Mouse (Mus musculus): ENCODE data around the gene Ifngr1.

Gene Ifngr1

GRCm38 (mm10) chr10:19591641-19592441 is at the start of gene Ifngr1:
TSS of gene Ifngr1 (plus strand) at chr10:19591949.
- peak; percentile 93 to 95 for DNase-seq (ENCODE audit: low spot score in 2 of 2)

- no peak for DNase-seq (ENCODE audit: low spot score in 2 of 2)
These were observed 44.9 kb upstream of the Ifngr1 start for GRCm38 (mm10) chr10:19546825-19547224.

DNA sequence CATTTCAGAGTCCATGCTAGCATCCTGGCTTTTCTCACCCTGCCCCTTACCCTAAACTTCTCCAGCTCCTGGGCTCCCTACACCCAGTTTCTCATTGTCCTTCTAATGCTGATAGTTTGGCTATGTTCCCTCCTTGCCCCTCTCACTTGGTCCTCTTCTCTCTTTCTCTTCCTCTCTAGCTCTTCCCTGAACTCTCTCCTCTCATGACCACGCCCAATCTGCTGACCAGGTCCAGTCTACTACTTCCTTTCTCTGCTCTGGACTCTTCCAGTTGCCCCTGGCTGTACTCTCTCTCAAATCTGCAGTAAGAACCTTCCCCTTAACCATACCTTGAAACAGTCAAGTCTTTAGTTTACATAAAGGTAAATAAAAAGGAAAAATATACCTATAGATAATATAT is 43.7 kb upstream of the Ifngr1 start:
- DNase-seq (ENCODE audit: low spot score in 2 of 2), result no peak

DNA sequence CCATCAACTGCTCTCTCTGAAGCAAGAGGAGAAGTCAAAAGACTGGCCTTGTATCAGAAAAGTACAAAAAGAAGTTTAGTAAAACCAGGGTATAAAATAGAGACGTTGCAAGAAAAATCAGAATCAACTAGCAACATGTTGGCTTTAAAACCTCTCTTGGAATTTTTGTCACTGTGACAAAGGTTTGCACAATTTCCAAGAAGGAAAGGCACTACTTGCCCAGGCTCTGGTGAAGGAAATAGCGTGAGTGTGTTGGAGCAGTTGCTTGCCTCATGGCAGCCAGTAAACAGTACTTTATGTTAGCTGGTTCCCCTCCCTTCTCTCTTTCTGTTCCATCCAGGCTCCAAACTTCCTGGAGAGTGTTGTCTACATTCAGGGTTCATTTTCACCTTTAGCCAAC is 43.3 kb upstream of the Ifngr1 start:
- no peak for DNase-seq (ENCODE audit: low spot score in 2 of 2)

GRCm38 (mm10) chr10:19551585-19551984 is 40.2 kb upstream of the Ifngr1 start:
- DNase-seq (ENCODE audit: low spot score in 2 of 2), result no peak

GRCm38 (mm10) chr10:19553857-19554256 is 37.9 kb upstream of the Ifngr1 start:
- DNase-seq (ENCODE audit: low spot score in 2 of 2), result no peak

DNA sequence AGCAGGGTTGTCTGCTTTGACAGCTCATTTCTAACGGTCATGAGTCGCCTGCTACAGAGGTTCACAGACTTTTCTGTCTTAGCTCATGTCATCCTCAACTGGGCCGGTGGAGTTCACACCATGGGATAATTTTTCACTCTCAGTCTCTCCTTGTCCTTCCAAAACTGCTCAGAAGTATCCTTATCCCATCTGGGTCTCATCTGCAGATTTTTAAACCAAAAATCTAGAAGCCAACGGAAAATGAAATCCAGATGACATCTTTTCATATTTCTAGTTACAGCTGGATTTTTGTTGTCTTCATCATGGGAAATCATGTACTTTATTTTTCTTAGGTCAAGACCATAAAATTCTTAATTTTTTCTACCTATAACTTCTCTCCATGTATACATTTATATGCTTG is 34.1 kb upstream of the Ifngr1 start:
- no peak for DNase-seq (ENCODE audit: low spot score in 2 of 2)

DNA sequence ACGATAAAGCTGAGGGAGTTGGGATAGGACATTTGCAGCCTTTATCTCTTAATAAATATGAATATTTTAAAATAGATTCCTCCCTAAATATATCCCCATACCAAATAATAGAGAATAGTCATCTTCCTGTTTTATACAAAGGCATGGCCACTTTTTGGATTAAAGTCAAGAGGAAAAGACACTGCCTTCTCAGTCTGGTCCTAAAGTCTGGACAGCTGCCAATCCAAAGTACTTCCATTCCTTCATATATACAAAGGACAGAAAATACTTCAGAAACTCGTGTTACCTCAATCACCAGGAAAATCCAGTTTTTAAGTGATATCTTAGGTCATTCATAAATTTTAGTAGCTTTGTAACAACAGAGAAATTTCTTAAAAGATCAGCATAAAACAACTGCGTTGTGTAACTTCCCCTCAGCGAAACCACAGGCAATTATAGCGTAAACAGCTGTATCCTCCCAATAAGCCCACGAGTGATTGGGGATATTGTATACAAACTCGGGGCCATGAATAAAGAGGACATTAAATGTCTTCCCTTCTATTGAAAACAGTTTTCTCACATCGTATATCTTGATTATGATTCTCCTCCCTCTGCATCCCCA is 32.1 kb upstream of the Ifngr1 start:
- DNase-seq (ENCODE audit: low spot score in 2 of 2), result no peak

- no peak for DNase-seq (ENCODE audit: low spot score in 2 of 2)
These were observed 29.2 kb upstream of the Ifngr1 start for GRCm38 (mm10) chr10:19562598-19562997.

GRCm38 (mm10) chr10:19563443-19563861 is 28.3 kb upstream of the Ifngr1 start:
- no peak for DNase-seq (ENCODE audit: low spot score in 2 of 2)

DNA sequence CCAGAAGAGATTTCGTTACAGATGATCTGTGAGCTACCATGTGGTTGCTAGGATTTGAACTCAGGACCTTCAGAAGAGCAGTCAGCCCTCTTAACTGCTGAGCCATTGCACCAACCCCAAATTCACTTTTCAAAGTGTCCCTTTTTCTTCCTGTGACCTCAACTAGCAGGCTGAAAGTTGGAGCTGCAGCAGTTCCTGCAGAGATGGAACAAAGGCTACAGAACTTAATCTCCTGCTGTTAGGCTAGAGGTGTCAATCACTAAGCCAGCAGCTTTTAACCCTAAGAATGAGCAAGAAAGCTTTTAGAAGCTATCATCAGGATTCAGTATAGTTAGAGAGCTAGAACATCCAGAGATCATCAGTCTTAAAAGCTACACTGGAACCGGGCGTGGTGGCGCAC is 24.3 kb upstream of the Ifngr1 start:
- no peak for DNase-seq (ENCODE audit: low spot score in 2 of 2)

DNA sequence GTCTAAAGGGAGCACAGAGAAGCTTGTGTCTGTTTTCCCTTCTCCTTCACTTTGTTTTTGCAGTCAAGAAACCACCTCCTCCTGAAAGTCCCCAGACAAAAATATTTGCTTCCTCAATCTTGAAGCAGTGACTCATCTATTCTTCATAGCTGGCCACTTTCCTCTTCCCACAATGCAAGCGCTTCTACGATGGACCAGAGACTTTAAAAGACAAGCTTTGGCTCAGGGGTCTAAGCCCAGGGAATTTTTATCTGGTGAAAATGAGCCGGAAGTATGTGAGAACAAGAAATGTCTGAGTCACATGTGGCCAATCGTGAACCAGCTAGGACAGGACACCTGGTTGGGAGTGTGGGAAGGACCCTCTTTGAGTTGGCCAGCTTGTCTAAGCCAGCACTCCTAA is 21.5 kb upstream of the Ifngr1 start:
- no peak for DNase-seq (ENCODE audit: low spot score in 2 of 2)

DNA sequence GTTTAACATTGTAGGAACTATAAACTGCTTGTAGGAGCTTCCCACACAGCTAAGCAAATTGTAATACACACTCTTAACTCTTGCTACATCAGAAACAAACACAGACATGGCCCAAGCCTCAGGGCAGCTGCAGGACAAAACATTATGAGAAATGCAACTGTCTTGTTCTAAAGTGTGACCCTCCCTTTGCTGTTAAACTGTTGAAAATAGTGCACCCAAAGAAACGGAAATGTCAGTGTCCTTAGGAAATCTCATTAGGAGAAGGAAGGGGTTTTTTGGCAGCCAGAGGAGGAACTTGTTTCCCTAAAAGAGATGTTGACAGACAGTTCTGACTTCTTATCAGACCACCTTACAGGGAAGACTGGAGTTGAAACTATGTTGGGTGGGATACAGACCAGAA is 21.0 kb upstream of the Ifngr1 start:
- no peak for DNase-seq (ENCODE audit: low spot score in 2 of 2)

DNA sequence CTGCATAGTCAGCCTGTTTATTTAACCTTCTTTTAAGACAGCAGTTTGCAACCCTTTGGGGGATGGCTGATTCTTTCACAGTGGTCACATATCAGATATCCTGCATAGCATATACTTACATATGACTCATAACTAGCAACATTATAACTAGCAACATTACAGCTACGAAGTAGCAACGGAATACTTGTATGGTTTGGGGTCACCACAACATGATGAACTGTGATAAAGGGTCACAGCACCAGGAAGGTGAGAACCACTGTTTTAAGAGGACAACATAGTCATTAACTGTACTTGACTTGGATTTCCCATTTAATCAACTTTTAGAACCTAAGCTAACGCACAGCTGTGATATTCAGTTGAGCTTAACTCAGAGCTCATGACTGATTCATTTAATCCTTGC is 14.2 kb upstream of the Ifngr1 start:
- DNase-seq (ENCODE audit: low spot score in 2 of 2), result no peak

DNA sequence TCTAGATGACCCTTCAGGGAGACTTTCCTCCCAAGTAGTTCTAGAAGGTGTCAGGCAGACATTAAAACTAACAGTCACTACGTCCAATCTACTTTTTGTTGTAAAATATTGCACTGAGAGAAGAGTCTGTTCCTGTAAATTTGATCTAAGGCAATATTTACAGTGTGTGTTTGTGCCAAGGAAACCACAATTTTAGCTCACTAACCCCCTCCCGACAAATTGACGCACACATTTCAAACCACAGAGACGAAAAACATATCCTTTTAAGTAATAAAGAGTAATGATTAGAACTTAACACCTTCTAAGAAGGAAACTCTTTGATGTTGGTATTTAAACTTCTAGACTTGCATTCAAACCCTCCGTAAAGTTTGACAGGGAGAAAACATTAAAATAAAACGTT is 13.7 kb upstream of the Ifngr1 start:
- no peak for DNase-seq (ENCODE audit: low spot score in 2 of 2)

DNA sequence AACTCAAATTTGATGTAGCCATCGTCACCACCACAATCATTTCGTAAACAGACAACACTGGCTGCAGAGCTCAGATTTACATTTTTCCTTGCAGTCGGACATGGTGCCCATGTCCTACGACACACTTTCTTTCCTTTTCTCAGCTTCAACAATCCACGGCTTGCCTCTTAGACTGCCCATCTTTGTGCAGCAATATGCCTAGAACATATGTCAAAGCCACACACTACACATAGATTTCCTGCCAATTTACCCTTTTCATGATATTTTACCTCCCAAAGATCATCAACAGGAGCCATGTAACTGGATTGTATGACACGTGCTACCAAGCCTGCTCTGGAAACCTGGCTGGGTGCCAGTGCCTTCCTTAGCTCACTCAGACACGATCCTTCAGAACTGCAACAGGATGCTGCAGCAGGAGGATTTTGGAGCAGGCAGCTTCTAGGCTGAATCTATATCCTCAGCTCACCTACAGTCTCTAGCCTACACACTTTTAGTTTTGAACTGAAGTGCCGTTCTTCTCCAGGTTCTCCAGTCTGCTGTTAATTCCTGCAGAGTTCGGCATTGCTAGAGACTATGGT is 13.3 kb upstream of the Ifngr1 start:
- DNase-seq (ENCODE audit: low spot score in 2 of 2), result peak; percentile 31 to 57

DNA sequence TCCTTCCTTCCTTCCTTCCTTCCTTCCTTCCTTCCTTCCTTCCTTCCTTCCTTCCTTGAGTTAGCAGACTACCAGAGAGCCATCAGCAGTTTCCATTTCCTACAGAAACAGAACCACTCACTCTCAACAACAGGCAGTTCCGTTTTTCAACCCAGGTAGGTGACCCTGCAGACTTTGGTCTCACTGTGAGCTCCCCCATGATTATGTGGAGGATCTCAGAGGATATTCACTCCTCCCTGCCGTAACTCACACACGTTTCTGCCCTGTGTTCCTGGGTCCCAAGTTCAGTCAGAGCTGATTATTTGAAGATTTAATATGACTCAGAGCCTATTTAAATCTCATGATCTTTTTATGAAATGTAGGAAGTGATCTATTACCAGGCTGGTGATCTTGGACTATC is 11.1 kb upstream of the Ifngr1 start:
- DNase-seq (ENCODE audit: low spot score in 2 of 2), result no peak

GRCm38 (mm10) chr10:19581844-19582582 is 9.7 kb upstream of the Ifngr1 start:
- DNase-seq (ENCODE audit: low spot score in 2 of 2), result no peak

DNA sequence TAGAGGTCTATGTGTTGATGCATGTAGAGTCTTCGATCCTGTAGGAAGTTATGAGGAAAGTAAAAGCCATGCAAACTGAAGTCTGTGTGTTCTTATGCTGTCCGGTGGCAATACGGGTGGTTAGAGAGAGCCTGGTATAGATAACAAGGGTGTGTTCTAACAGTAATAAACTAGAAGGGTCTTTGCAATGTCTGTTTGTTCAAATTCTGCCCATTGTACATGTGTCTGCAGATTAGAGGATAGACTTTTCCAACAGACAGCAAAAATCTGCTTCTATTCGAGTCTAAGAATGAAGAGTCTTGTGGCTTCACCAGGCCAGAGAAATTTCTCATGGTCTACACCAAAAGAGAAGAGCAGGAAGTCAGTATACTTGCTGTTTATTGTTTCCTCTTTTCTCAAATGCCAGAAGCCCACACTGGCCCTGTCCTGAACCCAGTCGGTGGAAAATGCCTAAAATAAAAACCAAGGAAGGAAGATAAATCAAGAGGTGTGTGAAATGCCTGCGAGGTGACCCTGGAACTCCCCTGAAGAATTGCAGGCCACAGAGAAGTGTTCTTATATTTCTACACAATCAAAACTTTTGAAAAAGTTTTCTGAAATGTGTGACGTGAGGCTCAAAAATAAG is 8.8 kb upstream of the Ifngr1 start:
- no peak for DNase-seq (ENCODE audit: low spot score in 2 of 2)

DNA sequence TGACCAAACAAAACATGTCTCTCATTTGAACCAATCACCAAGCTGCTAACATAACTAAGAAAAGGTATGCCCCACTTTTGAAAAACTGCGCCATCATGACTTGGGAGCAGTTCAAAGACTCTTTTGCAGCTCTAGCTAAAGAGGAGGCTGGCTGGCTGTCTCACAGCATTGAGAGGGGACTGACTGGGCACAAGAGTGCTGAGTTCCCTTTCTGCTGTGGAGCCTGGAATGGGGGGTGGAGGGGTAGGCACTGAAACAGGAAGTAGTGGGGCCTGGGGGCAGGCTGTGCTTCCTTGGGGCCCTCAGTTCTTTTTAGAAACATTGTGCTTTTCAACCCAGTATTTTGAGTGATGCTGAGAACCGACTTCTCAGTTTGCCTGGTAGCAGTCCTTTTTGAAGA is 7.7 kb upstream of the Ifngr1 start:
- DNase-seq (ENCODE audit: low spot score in 2 of 2), result no peak

GRCm38 (mm10) chr10:19584846-19585245 is 6.9 kb upstream of the Ifngr1 start:
- DNase-seq (ENCODE audit: low spot score in 2 of 2), result no peak

GRCm38 (mm10) chr10:19585860-19586259 is 5.9 kb upstream of the Ifngr1 start:
- DNase-seq (ENCODE audit: low spot score in 2 of 2), result no peak
